Mouse (Mus musculus): ENCODE data around the gene Cadm4. TPM values are rescaled to one million over a fixed set of nuclear protein-coding genes. Genes with fewer than 3 reads are reported as not detected.

Gene Cadm4
- polyA plus RNA-seq, 1 experiment from 2014 or later = 67.8 TPM

Other genes with a start within 250 kb of the Cadm4 start
- 3.9 and 4.5 TPM in 2 replicates for gene Zfp109, start 244.5 kb upstream of the Cadm4 start, polyA plus RNA-seq (2015; fragmentation: Nextera tagmentation; extraction: Ambion mirVana)
- 4.6 and 5.1 TPM in 2 replicates for gene Zfp108, start 227.2 kb upstream of the Cadm4 start, polyA plus RNA-seq (2015; fragmentation: Nextera tagmentation; extraction: Ambion mirVana)
- gene Zfp93, start 211.6 kb upstream of the Cadm4 start, polyA plus RNA-seq (2015; fragmentation: Nextera tagmentation; extraction: Ambion mirVana) = 7.7 and 7.8 TPM in 2 replicates
- gene Zfp61, start 180.8 kb upstream of the Cadm4 start, polyA plus RNA-seq (2015; fragmentation: Nextera tagmentation; extraction: Ambion mirVana) = 41.2 and 49.4 TPM in 2 replicates
- 19.4 and 22.0 TPM in 2 replicates for gene Zfp94, start 165.4 kb upstream of the Cadm4 start, polyA plus RNA-seq (2015; fragmentation: Nextera tagmentation; extraction: Ambion mirVana)
- gene Tescl, start 148.1 kb upstream of the Cadm4 start, polyA plus RNA-seq (2015; fragmentation: Nextera tagmentation; extraction: Ambion mirVana) = 0.40 TPM in 1 of 2 replicates, not detected in the other
- not detected in 2 replicates for gene Lypd5, start 132.8 kb upstream of the Cadm4 start, polyA plus RNA-seq (2015; fragmentation: Nextera tagmentation; extraction: Ambion mirVana)
- gene Kcnn4, start 111.8 kb upstream of the Cadm4 start, polyA plus RNA-seq (2015; fragmentation: Nextera tagmentation; extraction: Ambion mirVana) = 0.40 and 0.66 TPM in 2 replicates
- gene Smg9, start 82.4 kb upstream of the Cadm4 start, polyA plus RNA-seq (2015; fragmentation: Nextera tagmentation; extraction: Ambion mirVana) = 32.9 and 33.5 TPM in 2 replicates
- not detected in 2 replicates for gene Irgc1, start 29.7 kb upstream of the Cadm4 start, polyA plus RNA-seq (2015; fragmentation: Nextera tagmentation; extraction: Ambion mirVana)
- 1.0 and 1.2 TPM in 2 replicates for gene Plaur, start 19.5 kb upstream of the Cadm4 start, polyA plus RNA-seq (2015; fragmentation: Nextera tagmentation; extraction: Ambion mirVana)
- 234 and 261 TPM in 2 replicates for gene Zfp428, start 25.0 kb downstream of the Cadm4 start, polyA plus RNA-seq (2015; fragmentation: Nextera tagmentation; extraction: Ambion mirVana)
- 1.2 and 1.9 TPM in 2 replicates for gene AC161166.1, start 30.4 kb downstream of the Cadm4 start, polyA plus RNA-seq (2015; fragmentation: Nextera tagmentation; extraction: Ambion mirVana)
- 20.3 and 25.3 TPM in 2 replicates for gene Irgq, start 48.7 kb downstream of the Cadm4 start, polyA plus RNA-seq (2015; fragmentation: Nextera tagmentation; extraction: Ambion mirVana)
- gene Pinlyp, start 64.1 kb downstream of the Cadm4 start, polyA plus RNA-seq (2015; fragmentation: Nextera tagmentation; extraction: Ambion mirVana) = not detected in 2 replicates
- gene Xrcc1, start 64.3 kb downstream of the Cadm4 start, polyA plus RNA-seq (2015; fragmentation: Nextera tagmentation; extraction: Ambion mirVana) = 65.8 and 71.4 TPM in 2 replicates
- 13.8 and 14.7 TPM in 2 replicates for gene Ethe1, start 105.5 kb downstream of the Cadm4 start, polyA plus RNA-seq (2015; fragmentation: Nextera tagmentation; extraction: Ambion mirVana)
- gene Zfp575, start 105.6 kb downstream of the Cadm4 start, polyA plus RNA-seq (2015; fragmentation: Nextera tagmentation; extraction: Ambion mirVana) = 6.4 and 6.6 TPM in 2 replicates
- gene Phldb3, start 128.7 kb downstream of the Cadm4 start, polyA plus RNA-seq (2015; fragmentation: Nextera tagmentation; extraction: Ambion mirVana) = not detected in 2 replicates
- gene Lypd3, start 154.5 kb downstream of the Cadm4 start, polyA plus RNA-seq (2015; fragmentation: Nextera tagmentation; extraction: Ambion mirVana) = not detected in 2 replicates
- 0.15 TPM in 1 of 2 replicates, not detected in the other for gene Tex101, start 194.7 kb downstream of the Cadm4 start, polyA plus RNA-seq (2015; fragmentation: Nextera tagmentation; extraction: Ambion mirVana)
- not detected in 2 replicates for gene BC049730, start 227.2 kb downstream of the Cadm4 start, polyA plus RNA-seq (2015; fragmentation: Nextera tagmentation; extraction: Ambion mirVana)
- gene Gm4763, start 244.9 kb downstream of the Cadm4 start, polyA plus RNA-seq (2015; fragmentation: Nextera tagmentation; extraction: Ambion mirVana) = not detected in 2 replicates

Measured in midbrain, embryonic 13.5 days (tissue).